Mouse (Mus musculus) testis, adult 2 months (tissue): ENCODE results near the gene Lima1.

Experiments used
- CTCF ChIP-seq: fragments of 200-500 bp; IDR thresholded peaks from 2 replicates; pipeline ENCODE4 v1.5.1; 2012; ENCODE audit warnings: low read depth, mild to moderate bottlenecking, inconsistent platforms, low read length, moderate library complexity; ENCODE audit not compliant: control insufficient read depth, insufficient read depth, insufficient replicate concordance
- POLR2A ChIP-seq: fragments of 200-500 bp; IDR thresholded peaks from 2 replicates; pipeline ENCODE4 v1.6.1; 2012; ENCODE audit warnings: low read depth, mild to moderate bottlenecking, inconsistent platforms, low read length, moderate library complexity; ENCODE audit not compliant: control insufficient read depth

- TF ChIP-seq CTCF, result no peak
- TF ChIP-seq POLR2A, result no peak
Measured at GRCm38 (mm10) chr15:99907041-99907440, 31.8 kb upstream of the Lima1 start.
